Mouse (Mus musculus): ENCODE results near the gene Serhl.

- TF ChIP-seq EP300 (IDR thresholded peaks at IDR 0.05; ENCODE audit: insufficient read depth, low read depth, low read length): no peak
- TF ChIP-seq POLR2A (IDR thresholded peaks at IDR 0.05; ENCODE audit: insufficient read depth, low read depth, low read length): no peak
Measured at GRCm38 (mm10) chr15:83107814-83108213, 18.5 kb downstream of the Serhl start.

Data from heart, adult 2 months (tissue).